Mouse (Mus musculus): Measurements from ENCODE around the gene Srd5a3.

- no peak for TF ChIP-seq POLR2A (IDR thresholded peaks at IDR 0.05; ENCODE audit: low read depth, low read length)
- no peak for TF ChIP-seq CTCF (IDR thresholded peaks at IDR 0.05; ENCODE audit: borderline replicate concordance, insufficient read depth, low read length)
Observed at GRCm38 (mm10) chr5:76170522-76170921, 30.5 kb downstream of the Srd5a3 start.

All from embryonic fibroblast, embryonic 13.5 days (primary cell).